Mouse (Mus musculus) kidney, postnatal 0 days (tissue): ENCODE measurements around the gene Ccr9. TPM values are rescaled to one million over a fixed set of nuclear protein-coding genes. Genes with fewer than 3 reads are reported as not detected.
"Not testable (repeated sequence)": the region's sequence is repeated elsewhere in the genome, so short reads cannot be mapped to it uniquely, and the experiment has no call there.

ENCODE experiments used
- ATAC-seq: fragments of 200-750 bp; cut with Nextera tagmentation; replicated peaks from 2 replicates; pipeline ENCODE4 v1.8.0; 2017; ENCODE audit warnings: low read depth, moderate number of reproducible peaks, moderate TSS enrichment, moderate library complexity; ENCODE audit not compliant: low FRiP score
- DNase-seq: peaks from one replicate; pipeline ENCODE4 v3.0.0-alpha.2; 2016; ENCODE audit warnings: low spot score
- H3K27ac ChIP-seq: fragments of 300-500 bp; sonication (generic); 2 replicates; pipeline ENCODE4 v1.5.1; 2014; ENCODE audit warnings: mild to moderate bottlenecking
- H3K27me3 ChIP-seq: fragments of 300-500 bp; sonication (generic); 2 replicates; pipeline ENCODE4 v1.6.1; 2014; ENCODE audit warnings: low read length, mixed read lengths; ENCODE audit not compliant: insufficient read depth
- H3K36me3 ChIP-seq: fragments of 300-500 bp; sonication (generic); 2 replicates; pipeline ENCODE4 v1.6.1; 2014; ENCODE audit warnings: low read length, mixed read lengths; ENCODE audit not compliant: insufficient read depth
- H3K4me1 ChIP-seq: fragments of 300-500 bp; sonication (generic); replicated peaks from 2 replicates; pipeline ENCODE4 v1.6.1; 2014; ENCODE audit warnings: antibody characterized with exemption, low read length, mixed read lengths; ENCODE audit not compliant: insufficient read depth
- H3K4me2 ChIP-seq: fragments of 300-500 bp; sonication (generic); 2 replicates; pipeline ENCODE4 v1.6.1; 2014; ENCODE audit warnings: mild to moderate bottlenecking, low read length, moderate library complexity, mixed read lengths
- H3K4me3 ChIP-seq: fragments of 300-500 bp; sonication (generic); replicated peaks from 2 replicates; pipeline ENCODE4 v1.5.1; 2014; ENCODE audit warnings: low read depth, low read length
- H3K9ac ChIP-seq: fragments of 300-500 bp; sonication (generic); 2 replicates; pipeline ENCODE4 v1.6.1; 2014; ENCODE audit warnings: low read depth, low read length
- H3K9me3 ChIP-seq: fragments of 300-500 bp; sonication (generic); replicated peaks from 2 replicates; pipeline ENCODE4 v1.6.1; 2016; ENCODE audit warnings: low read length, inconsistent platforms, mixed read lengths
- CTCF ChIP-seq: IDR thresholded peaks from 2 replicates; pipeline ENCODE4 v1.5.1; 2016; ENCODE audit warnings: antibody characterized with exemption, low read depth, mild to moderate bottlenecking, moderate library complexity
- WGBS: fragments of 180-500 bp; shearing (Covaris S2); extraction: QIAGEN DNeasy Blood & Tissue Kit; methylation state at CpG from one replicate; pipeline ENCODE4 v1.1.7; 2014; 5-methylcytosine and 5-hydroxymethylcytosine counted together
- polyA plus RNA-seq: library from polyadenylated mRNA; unstranded; fragments of >200 nt; fragmentation: Nextera tagmentation; extraction: Ambion mirVana; gene quantifications from 2 replicates; pipeline ENCODE4 v1.2.1, GENCODE M21; 2015

Ccr9 gene
- polyA plus RNA-seq, 1 experiment from 2014 or later, result 0.11 TPM

GRCm38 (mm10) chr9:123638668-123639089 is 39.6 kb upstream of the Ccr9 start:
- Histone ChIP-seq H3K4me2 (no peak overlapping the region), H3K36me3 (no peaks in the 10 kb centered on the region), H3K27me3 (no peaks in the 10 kb centered on the region), H3K9ac (no peak overlapping the region), H3K9me3 (no peaks in the 10 kb centered on the region), H3K4me1 (no peaks in the 10 kb centered on the region), H3K27ac (no peak overlapping the region), H3K4me3 (no peak overlapping the region)
- WGBS, result 50% methylated on average over 1 of the region's 1 CpGs
- TF ChIP-seq CTCF, result peak; percentile 89
- DNase-seq (peak; percentile 76), ATAC-seq (peak; percentile 87)

DNA sequence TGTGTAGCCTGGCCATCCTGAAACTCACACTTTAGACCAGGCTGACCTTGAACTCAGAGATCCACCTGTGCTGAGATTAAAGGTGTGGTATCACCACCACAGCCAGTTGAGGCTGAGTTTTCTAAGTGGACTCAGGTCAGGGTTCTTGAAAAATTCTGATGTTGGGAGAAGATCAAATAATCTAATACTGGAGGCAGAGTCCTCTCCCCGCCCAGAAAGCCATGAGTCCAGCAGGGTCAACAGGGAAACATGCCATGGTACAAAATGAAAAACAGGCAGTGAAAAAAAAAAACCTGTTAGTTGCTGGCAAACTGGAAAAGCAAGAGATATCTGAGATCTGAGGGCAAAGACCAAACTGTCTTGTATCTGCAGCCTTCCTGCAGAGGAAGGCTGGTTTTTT is 38.1 kb upstream of the Ccr9 start:
- ATAC-seq (no peak), DNase-seq (no peak)
- no peak for TF ChIP-seq CTCF
- Histone ChIP-seq H3K4me2 (no peak overlapping the region), H3K36me3 (no peaks in the 10 kb centered on the region), H3K27ac (no peak overlapping the region), H3K9me3 (no peaks in the 10 kb centered on the region), H3K4me1 (no peaks in the 10 kb centered on the region), H3K9ac (no peak overlapping the region), H3K4me3 (no peak overlapping the region), H3K27me3 (no peaks in the 10 kb centered on the region)
- WGBS, result 70% methylated on average over 1 of the region's 1 CpGs

DNA sequence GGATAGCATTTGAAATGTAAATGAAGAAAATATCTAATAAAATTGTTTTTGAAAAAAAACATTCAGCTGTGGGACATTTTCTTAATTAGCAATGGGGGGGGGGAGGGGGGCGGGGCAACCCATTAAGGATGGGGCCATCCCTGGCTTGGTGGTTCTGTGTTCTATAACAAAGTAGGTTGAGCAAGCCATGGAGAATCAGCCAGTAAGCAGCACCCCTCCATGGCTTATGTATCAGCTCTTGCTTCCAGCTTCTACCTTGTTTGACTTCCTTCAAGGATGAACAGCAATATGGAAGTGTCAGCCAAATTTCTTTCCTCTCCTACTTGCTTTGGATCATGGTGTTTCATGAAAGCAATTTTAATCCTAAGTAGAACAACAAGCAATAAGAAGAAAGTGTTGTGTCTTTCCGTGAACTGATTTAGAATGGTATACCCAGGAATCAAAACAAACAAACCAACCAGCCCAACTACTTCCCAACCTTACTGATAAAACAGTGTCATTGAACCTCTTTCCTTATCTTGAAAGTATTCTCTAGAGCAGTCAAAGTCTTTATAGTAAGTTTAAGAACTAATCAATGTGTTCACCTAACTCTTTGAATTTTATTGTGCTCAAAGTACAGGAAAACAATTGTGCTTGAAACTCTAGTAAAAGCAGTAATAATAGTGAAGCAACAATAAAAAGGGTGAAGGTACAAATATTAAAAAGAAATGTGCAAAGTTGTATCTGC is 28.3 kb upstream of the Ccr9 start:
- DNase-seq (no peak), ATAC-seq (no peak)
- H3K4me3 ChIP-seq, result no peak overlapping the region
- no peaks in the 10 kb centered on the region for H3K4me1 ChIP-seq
- 91% methylated on average over 2 of the region's 2 CpGs for WGBS
- H3K4me2 ChIP-seq, result no peak overlapping the region
- no peaks in the 10 kb centered on the region for H3K9me3 ChIP-seq
- H3K36me3 ChIP-seq, result no peaks in the 10 kb centered on the region
- no peak overlapping the region for H3K27ac ChIP-seq
- no peak for TF ChIP-seq CTCF
- no peak overlapping the region for H3K9ac ChIP-seq
- H3K27me3 ChIP-seq, result no peaks in the 10 kb centered on the region

- H3K36me3 ChIP-seq, result no peaks in the 10 kb centered on the region
- no peak overlapping the region for H3K4me2 ChIP-seq
- no peak for TF ChIP-seq CTCF
- no peak overlapping the region for H3K9ac ChIP-seq
- no peak overlapping the region for H3K27ac ChIP-seq
- DNase-seq, result no peak
- WGBS, result 30% methylated on average over 4 of the region's 4 CpGs
- H3K9me3 ChIP-seq, result no peaks in the 10 kb centered on the region
- H3K4me3 ChIP-seq, result no peak overlapping the region
- no peaks in the 10 kb centered on the region for H3K27me3 ChIP-seq
- no peak for ATAC-seq
- no peaks in the 10 kb centered on the region for H3K4me1 ChIP-seq
Measured at GRCm38 (mm10) chr9:123651369-123651768, 26.9 kb upstream of the Ccr9 start.

GRCm38 (mm10) chr9:123657457-123657856 is 20.8 kb upstream of the Ccr9 start:
- Histone ChIP-seq H3K9ac (no peak overlapping the region), H3K9me3 (no peaks in the 10 kb centered on the region), H3K4me1 (no peaks in the 10 kb centered on the region), H3K27ac (no peak overlapping the region), H3K4me3 (no peak overlapping the region), H3K4me2 (no peak overlapping the region), H3K27me3 (no peaks in the 10 kb centered on the region), H3K36me3 (no peaks in the 10 kb centered on the region)
- WGBS, result 81% methylated on average over 3 of the region's 3 CpGs
- ATAC-seq (no peak), DNase-seq (no peak)
- no peak for TF ChIP-seq CTCF

DNA sequence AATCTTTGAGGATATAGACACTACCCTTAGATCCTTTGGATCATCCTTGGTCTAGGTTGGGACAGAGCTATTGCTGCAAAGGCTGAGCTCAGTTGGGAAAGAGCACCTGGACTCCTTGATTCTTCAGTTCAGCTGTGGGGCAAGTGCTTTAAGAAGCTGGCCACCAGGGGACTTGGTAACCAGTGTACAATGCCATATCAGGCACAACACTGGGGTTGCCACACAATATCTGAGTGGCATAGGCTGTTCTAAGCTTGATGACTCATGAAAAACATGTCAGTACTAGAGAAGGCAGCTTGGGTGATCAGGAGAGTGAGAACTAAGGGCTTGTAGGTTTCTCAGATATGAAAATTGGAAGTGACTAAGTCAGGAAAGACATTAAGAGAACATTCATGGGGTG is 19.3 kb upstream of the Ccr9 start:
- no peak overlapping the region for H3K9ac ChIP-seq
- H3K27me3 ChIP-seq, result no peaks in the 10 kb centered on the region
- TF ChIP-seq CTCF, result no peak
- no peaks in the 10 kb centered on the region for H3K4me1 ChIP-seq
- H3K4me2 ChIP-seq, result no peak overlapping the region
- DNase-seq, result no peak
- no peaks in the 10 kb centered on the region for H3K36me3 ChIP-seq
- H3K9me3 ChIP-seq, result no peaks in the 10 kb centered on the region
- ATAC-seq, result no peak
- H3K27ac ChIP-seq, result no peak overlapping the region
- no peak overlapping the region for H3K4me3 ChIP-seq

- not testable (repeated sequence) for H3K36me3 ChIP-seq, H3K9me3 ChIP-seq, H3K4me3 ChIP-seq, H3K27me3 ChIP-seq, H3K4me1 ChIP-seq, H3K27ac ChIP-seq, H3K4me2 ChIP-seq, ATAC-seq, DNase-seq, H3K9ac ChIP-seq
- 85% methylated on average over 17 of the region's 18 CpGs for WGBS
Measured at GRCm38 (mm10) chr9:123659986-123660676, 18.1 kb upstream of the Ccr9 start.
